In the genomic region with DNA sequence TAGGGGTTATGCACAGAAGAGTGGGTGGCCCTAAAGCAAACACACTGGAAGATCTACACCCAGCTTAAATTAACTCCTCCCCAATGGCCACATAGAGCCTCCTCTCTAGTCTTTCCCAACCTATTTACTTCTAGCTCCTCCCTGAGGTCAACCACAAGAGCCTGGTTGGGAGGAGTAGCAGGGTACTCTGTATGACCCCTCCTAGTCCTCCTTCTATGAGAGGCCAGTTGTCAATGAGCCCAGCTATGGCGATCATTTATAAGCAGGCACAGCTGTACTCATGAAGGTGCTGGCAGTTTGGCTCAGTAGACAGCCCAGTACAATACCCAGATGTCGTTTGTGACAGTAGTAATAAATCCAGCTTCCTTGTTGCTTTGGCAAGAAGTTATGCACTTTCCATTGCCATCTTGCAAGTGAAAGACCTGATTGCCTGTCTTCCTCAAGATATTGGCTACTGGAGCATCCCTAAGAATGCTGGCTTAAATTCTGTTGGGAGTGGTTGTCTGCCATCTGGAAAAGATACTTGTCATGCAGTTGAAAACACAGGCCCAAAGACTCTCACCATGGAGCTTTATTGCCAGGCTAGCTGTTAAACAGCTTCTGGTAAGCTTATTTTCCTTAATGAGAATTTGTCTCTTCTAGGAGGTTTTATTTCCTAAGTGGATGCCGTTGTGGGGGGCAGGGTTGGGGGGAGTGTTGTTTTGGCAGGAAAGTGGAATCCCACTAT, we compare ENCODE assay signal across 21 mouse cellular contexts. TPM values are rescaled to one million over a fixed set of nuclear protein-coding genes. Genes with fewer than 3 reads are reported as not detected.
A peak's percentile ranks its signal among the peaks of the same experiment; 100 is the strongest.
DNase-seq lines count a peak whose midpoint lies in the region; ATAC-seq and TF ChIP-seq lines count a peak whose summit lies in the region.
"Had no signal": no experiment of that assay in that cellular context is flagged by ENCODE, and none has a peak within 500 bp of the region (broad histone marks: within the 10 kb centered on the region; RNA-seq: fewer than 3 reads in every experiment).

No protein-coding gene starts in this region.

- H3K27ac ChIP-seq in gastrocnemius, adult 2 months = peak overlapping the region; percentile 20; the same call in 1 of the 2 replicates
- no peak overlapping the region for H3K27ac ChIP-seq in liver, embryonic 12.5 days
- H3K27ac ChIP-seq: embryonic facial prominence, embryonic 15.5 days; heart, embryonic 13.5 days; liver, embryonic 13.5 days had no signal

- H3K36me3 ChIP-seq in liver, embryonic 12.5 days = peaks cover 17% of the 10 kb centered on the region
- H3K36me3 ChIP-seq: embryonic facial prominence, embryonic 15.5 days had no signal

- TF ChIP-seq POLR2A in brain, embryonic 14.5 days (IDR thresholded peaks at IDR 0.05; ENCODE audit: borderline replicate concordance, extremely low read depth, insufficient read depth, insufficient read length, poor library complexity, severe bottlenecking) = no peak

- H3K4me1 ChIP-seq in liver, embryonic 12.5 days = no peaks in the 10 kb centered on the region
- H3K4me1 ChIP-seq: heart, embryonic 13.5 days; liver, embryonic 13.5 days had no signal

- intact Hi-C loops in gastrocnemius, adult 2 months (cut with DNase I) = no loop called here

- H3K4me3 ChIP-seq in gastrocnemius, adult 2 months = no peak overlapping the region
- no peak overlapping the region for H3K4me3 ChIP-seq in liver, embryonic 12.5 days
- H3K4me3 ChIP-seq: embryonic facial prominence, embryonic 15.5 days; heart, embryonic 13.5 days; liver, embryonic 13.5 days; myocyte had no signal

- no peak overlapping the region for H3K4me2 ChIP-seq in liver, embryonic 12.5 days
- H3K4me2 ChIP-seq: embryonic facial prominence, embryonic 15.5 days; heart, embryonic 13.5 days; liver, embryonic 13.5 days had no signal

- H3K27me3 ChIP-seq in liver, embryonic 12.5 days (replicated peaks) = no peaks in the 10 kb centered on the region
- H3K27me3 ChIP-seq: embryonic facial prominence, embryonic 15.5 days; heart, embryonic 13.5 days; liver, embryonic 13.5 days had no signal

- no peak for DNase-seq in gastrocnemius, adult 2 months
- DNase-seq in gastrocnemius, postnatal 10 days = no peak
- DNase-seq in liver = no peak
- DNase-seq in brain, embryonic 14.5 days (ENCODE audit: low read depth) = peak; percentile 19
- DNase-seq in skeletal muscle tissue, adult 2 months (ENCODE audit: low read depth, low spot score) = peak; percentile 65
- DNase-seq in kidney, adult 18-20 months = no peak
- no peak for DNase-seq in urinary bladder, adult 18-20 months (ENCODE audit: low spot score in 2 of 2)
- DNase-seq: cerebellum, adult 9-11 months; embryo, embryonic 11 days; heart, postnatal 36 days; layer of hippocampus, postnatal 36 days; liver, embryonic 13.5 days; lung, postnatal 10 days had no signal

- ATAC-seq in liver, embryonic 12.5 days = 0 out of 2 replicates have a peak, but pooled peaks have one; percentile 30
- ATAC-seq: inflammation-experienced regulatory T-cells, adult 6 months had no signal

- no peak for TF ChIP-seq CTCF in gastrocnemius, adult 2 months (IDR thresholded peaks at IDR 0.05)
- no peak for TF ChIP-seq CTCF in brain, embryonic 14.5 days (IDR thresholded peaks at IDR 0.05; ENCODE audit: borderline replicate concordance, extremely low read depth, insufficient read depth, insufficient read length)

- no peaks in the 10 kb centered on the region for H3K9me3 ChIP-seq in liver, embryonic 12.5 days (replicated peaks)
- H3K9me3 ChIP-seq: embryonic facial prominence, embryonic 15.5 days; heart, embryonic 13.5 days; liver, embryonic 13.5 days had no signal

- 70% methylated on average over 3 of the region's 3 CpGs for WGBS in liver, embryonic 12.5 days (ENCODE audit: insufficient replicate concordance)

- H3K9ac ChIP-seq in liver, embryonic 12.5 days = no peak overlapping the region
- H3K9ac ChIP-seq: embryonic facial prominence, embryonic 15.5 days; heart, embryonic 13.5 days; liver, embryonic 13.5 days had no signal

RNA-seq across cellular contexts. Expression of a gene that starts 10.2 kb away (rescaled TPM):
- total RNA-seq in gastrocnemius, adult 2 months (2021) = not detected
- under 1 TPM in 1 of 2 experiments, not detected in 1; 0.09 TPM for total RNA-seq in gastrocnemius, postnatal 10 days (2021)
- polyA plus RNA-seq in liver, embryonic 12.5 days (2016; fragmentation: Nextera tagmentation; extraction: Ambion mirVana) = not detected in 2 replicates
- polyA plus RNA-seq in brain, embryonic 14.5 days (2012; rRNA removed) = 0.50 and 1.1 TPM in 2 replicates
- total RNA-seq: heart, postnatal 36 days; megakaryocyte-erythroid progenitor cell, adult 5-6 weeks; neutrophil, adult 5-6 weeks had no signal
- polyA plus RNA-seq: heart, embryonic 13.5 days; inflammation-experienced regulatory T-cells, adult 6 months; liver, embryonic 13.5 days; myocyte; small intestine, adult 2 months had no signal

RNA-seq across cellular contexts. Expression of a gene that starts 27.4 kb away (rescaled TPM):
- 100 to 1,000 TPM; 123 to 126 TPM for total RNA-seq in gastrocnemius, adult 2 months (2021)
- total RNA-seq in gastrocnemius, postnatal 10 days (2021) = 100 to 1,000 TPM in 1 of 2 experiments, 10 to 100 TPM in 1; 97.7 to 106 TPM
- 92.6 and 94.9 TPM in 2 replicates for polyA plus RNA-seq in liver, embryonic 12.5 days (2016; fragmentation: Nextera tagmentation; extraction: Ambion mirVana)
- polyA plus RNA-seq in brain, embryonic 14.5 days (2012; rRNA removed) = 81.1 and 91.4 TPM in 2 replicates

Comparison
In these comparisons a context has a peak if more than half of its experiments do, and no peak if none do; other contexts are left out.
1. DNase-seq: peak in brain, embryonic 14.5 days (single experiment) and skeletal muscle tissue, adult 2 months (single experiment); none in gastrocnemius, adult 2 months (single experiment), gastrocnemius, postnatal 10 days (single experiment), liver (single experiment), kidney, adult 18-20 months (single experiment) and urinary bladder, adult 18-20 months (0 of 2).